Mouse (Mus musculus): ENCODE data around the gene Smim15. TPM values are rescaled to one million over a fixed set of nuclear protein-coding genes. Genes with fewer than 3 reads are reported as not detected.
A peak's percentile ranks its signal among the peaks of the same experiment; 100 is the strongest.

Gene Smim15
- polyA plus RNA-seq, 1 experiment from 2014 or later = 32.2 TPM

GRCm38 (mm10) chr13:108025802-108026201, 18.4 kb upstream of the Smim15 start:
- H3K9me3 ChIP-seq (ENCODE audit: control insufficient read depth, low read length) = no peaks in the 10 kb centered on the region
- H3K27ac ChIP-seq (replicated peaks in 1 of 2; ENCODE audit: control insufficient read depth in 1 of 2, insufficient read depth in 1 of 2, low read depth in 2 of 2, low read length in 2 of 2) = no peak overlapping the region
- 41% methylated on average over 3 of the region's 3 CpGs for WGBS

GRCm38 (mm10) chr13:108032789-108033188, 11.5 kb upstream of the Smim15 start:
- no peaks in the 10 kb centered on the region for H3K36me3 ChIP-seq (ENCODE audit: control insufficient read depth, insufficient read depth, low read length)
- H3K27ac ChIP-seq (replicated peaks in 1 of 2; ENCODE audit: control insufficient read depth in 1 of 2, insufficient read depth in 1 of 2, low read depth in 2 of 2, low read length in 2 of 2) = no peak overlapping the region
- H3K9ac ChIP-seq (ENCODE audit: low read length) = no peak overlapping the region
- no peak overlapping the region for H3K4me2 ChIP-seq (ENCODE audit: low read length)
- no peaks in the 10 kb centered on the region for H3K27me3 ChIP-seq (ENCODE audit: control insufficient read depth, insufficient read depth, low read length)
- H3K4me3 ChIP-seq (ENCODE audit: control insufficient read depth in 1 of 2, insufficient read depth in 1 of 2, low read depth in 1 of 2, low read length in 2 of 2) = no peak overlapping the region
- no peak for ATAC-seq (ENCODE audit: insufficient number of reproducible peaks, insufficient read depth, low FRiP score, low read depth)
- no peaks in the 10 kb centered on the region for H3K4me1 ChIP-seq (ENCODE audit: control insufficient read depth in 2 of 2, insufficient read depth in 2 of 2, low read length in 2 of 2)
- WGBS = 73% methylated on average over 4 of the region's 4 CpGs
- H3K9me3 ChIP-seq (ENCODE audit: control insufficient read depth, low read length) = no peaks in the 10 kb centered on the region

More at GRCm38 (mm10) chr13:108025802-108026201, 18.4 kb upstream of the Smim15 start:
- ATAC-seq (ENCODE audit: insufficient number of reproducible peaks, insufficient read depth, low FRiP score, low read depth) = no peak
- no peaks in the 10 kb centered on the region for H3K36me3 ChIP-seq (ENCODE audit: control insufficient read depth, insufficient read depth, low read length)
- no peaks in the 10 kb centered on the region for H3K4me1 ChIP-seq (ENCODE audit: control insufficient read depth in 2 of 2, insufficient read depth in 2 of 2, low read length in 2 of 2)
- H3K9ac ChIP-seq (ENCODE audit: low read length) = no peak overlapping the region
- H3K27me3 ChIP-seq (ENCODE audit: control insufficient read depth, insufficient read depth, low read length) = no peaks in the 10 kb centered on the region
- H3K4me3 ChIP-seq (ENCODE audit: control insufficient read depth in 1 of 2, insufficient read depth in 1 of 2, low read depth in 1 of 2, low read length in 2 of 2) = no peak overlapping the region
- no peak overlapping the region for H3K4me2 ChIP-seq (ENCODE audit: low read length)

- no peak overlapping the region for H3K4me3 ChIP-seq (ENCODE audit: control insufficient read depth in 1 of 2, insufficient read depth in 1 of 2, low read depth in 1 of 2, low read length in 2 of 2)
- WGBS = 33% methylated on average over 6 of the region's 6 CpGs
- no peak overlapping the region for H3K27ac ChIP-seq (replicated peaks in 1 of 2; ENCODE audit: control insufficient read depth in 1 of 2, insufficient read depth in 1 of 2, low read depth in 2 of 2, low read length in 2 of 2)
Measured at GRCm38 (mm10) chr13:108039375-108039774, 4.9 kb upstream of the Smim15 start.

GRCm38 (mm10) chr13:108039902-108040301, 4.3 kb upstream of the Smim15 start:
- Histone ChIP-seq H3K4me2 (ENCODE audit: low read length) (no peak overlapping the region), H3K36me3 (ENCODE audit: control insufficient read depth, insufficient read depth, low read length) (no peaks in the 10 kb centered on the region), H3K9ac (ENCODE audit: low read length) (no peak overlapping the region), H3K4me1 (ENCODE audit: control insufficient read depth in 2 of 2, insufficient read depth in 2 of 2, low read length in 2 of 2) (peaks cover 2 to 10% of the 10 kb centered on the region in 2 experiments; a peak in 3 of 4 replicates), H3K9me3 (ENCODE audit: control insufficient read depth, low read length) (no peaks in the 10 kb centered on the region), H3K27ac (replicated peaks in 1 of 2; ENCODE audit: control insufficient read depth in 1 of 2, insufficient read depth in 1 of 2, low read depth in 2 of 2, low read length in 2 of 2) (no peak overlapping the region), H3K27me3 (ENCODE audit: control insufficient read depth, insufficient read depth, low read length) (no peaks in the 10 kb centered on the region), H3K4me3 (ENCODE audit: control insufficient read depth in 1 of 2, insufficient read depth in 1 of 2, low read depth in 1 of 2, low read length in 2 of 2) (no peak overlapping the region)
- WGBS = 41% methylated on average over 9 of the region's 9 CpGs
- ATAC-seq (ENCODE audit: insufficient number of reproducible peaks, insufficient read depth, low FRiP score, low read depth) = no peak

More at GRCm38 (mm10) chr13:108039375-108039774, 4.9 kb upstream of the Smim15 start:
- Histone ChIP-seq H3K9me3 (ENCODE audit: control insufficient read depth, low read length) (no peaks in the 10 kb centered on the region), H3K4me2 (ENCODE audit: low read length) (no peak overlapping the region), H3K4me1 (ENCODE audit: control insufficient read depth in 2 of 2, insufficient read depth in 2 of 2, low read length in 2 of 2) (peaks cover 2 to 9% of the 10 kb centered on the region in 2 experiments; a peak in 3 of 4 replicates), H3K27me3 (ENCODE audit: control insufficient read depth, insufficient read depth, low read length) (no peaks in the 10 kb centered on the region), H3K9ac (ENCODE audit: low read length) (no peak overlapping the region), H3K36me3 (ENCODE audit: control insufficient read depth, insufficient read depth, low read length) (no peaks in the 10 kb centered on the region)
- no peak for ATAC-seq (ENCODE audit: insufficient number of reproducible peaks, insufficient read depth, low FRiP score, low read depth)

GRCm38 (mm10) chr13:108040451-108040850, 3.8 kb upstream of the Smim15 start:
- no peak overlapping the region for H3K9ac ChIP-seq (ENCODE audit: low read length)
- H3K4me1 ChIP-seq (ENCODE audit: control insufficient read depth in 2 of 2, insufficient read depth in 2 of 2, low read length in 2 of 2) = peaks cover 2 to 14% of the 10 kb centered on the region in 2 experiments; a peak in 3 of 4 replicates
- no peaks in the 10 kb centered on the region for H3K27me3 ChIP-seq (ENCODE audit: control insufficient read depth, insufficient read depth, low read length)
- ATAC-seq (ENCODE audit: insufficient number of reproducible peaks, insufficient read depth, low FRiP score, low read depth) = no peak
- no peak overlapping the region for H3K4me3 ChIP-seq (ENCODE audit: control insufficient read depth in 1 of 2, insufficient read depth in 1 of 2, low read depth in 1 of 2, low read length in 2 of 2)
- no peak overlapping the region for H3K4me2 ChIP-seq (ENCODE audit: low read length)
- WGBS = 71% methylated on average over 3 of the region's 3 CpGs
- H3K9me3 ChIP-seq (ENCODE audit: control insufficient read depth, low read length) = no peaks in the 10 kb centered on the region
- no peak overlapping the region for H3K27ac ChIP-seq (replicated peaks in 1 of 2; ENCODE audit: control insufficient read depth in 1 of 2, insufficient read depth in 1 of 2, low read depth in 2 of 2, low read length in 2 of 2)
- H3K36me3 ChIP-seq (ENCODE audit: control insufficient read depth, insufficient read depth, low read length) = no peaks in the 10 kb centered on the region

- Histone ChIP-seq H3K27me3 (ENCODE audit: control insufficient read depth, insufficient read depth, low read length) (no peaks in the 10 kb centered on the region), H3K4me3 (ENCODE audit: control insufficient read depth in 1 of 2, insufficient read depth in 1 of 2, low read depth in 1 of 2, low read length in 2 of 2) (no peak overlapping the region), H3K4me1 (ENCODE audit: control insufficient read depth in 2 of 2, insufficient read depth in 2 of 2, low read length in 2 of 2) (peaks cover 5 to 17% of the 10 kb centered on the region in 2 experiments; a peak in 3 of 4 replicates), H3K36me3 (ENCODE audit: control insufficient read depth, insufficient read depth, low read length) (peaks cover 1% of the 10 kb centered on the region; the same call in 1 of the 2 replicates), H3K27ac (replicated peaks in 1 of 2; ENCODE audit: control insufficient read depth in 1 of 2, insufficient read depth in 1 of 2, low read depth in 2 of 2, low read length in 2 of 2) (no peak overlapping the region), H3K9ac (ENCODE audit: low read length) (no peak overlapping the region), H3K4me2 (ENCODE audit: low read length) (peak overlapping the region; percentile 27; the same call in 1 of the 2 replicates), H3K9me3 (ENCODE audit: control insufficient read depth, low read length) (no peaks in the 10 kb centered on the region)
- WGBS = under 1% methylated on average over 7 of the region's 7 CpGs
- ATAC-seq (ENCODE audit: insufficient number of reproducible peaks, insufficient read depth, low FRiP score, low read depth) = no peak
Measured at GRCm38 (mm10) chr13:108041358-108041757, 2.9 kb upstream of the Smim15 start.

GRCm38 (mm10) chr13:108043431-108044221, 620 bp upstream of the Smim15 start:
- Histone ChIP-seq H3K27me3 (ENCODE audit: control insufficient read depth, insufficient read depth, low read length) (no peaks in the 10 kb centered on the region), H3K36me3 (ENCODE audit: control insufficient read depth, insufficient read depth, low read length) (peaks cover 23% of the 10 kb centered on the region), H3K4me1 (ENCODE audit: control insufficient read depth in 2 of 2, insufficient read depth in 2 of 2, low read length in 2 of 2) (peaks cover 5 to 17% of the 10 kb centered on the region in 2 experiments; a peak in 3 of 4 replicates), H3K4me3 (ENCODE audit: control insufficient read depth in 1 of 2, insufficient read depth in 1 of 2, low read depth in 1 of 2, low read length in 2 of 2) (peak overlapping the region; percentile 70 to 82), H3K9me3 (ENCODE audit: control insufficient read depth, low read length) (no peaks in the 10 kb centered on the region), H3K4me2 (ENCODE audit: low read length) (peak overlapping the region; percentile 89), H3K9ac (ENCODE audit: low read length) (peak overlapping the region; percentile 88), H3K27ac (replicated peaks in 1 of 2; ENCODE audit: control insufficient read depth in 1 of 2, insufficient read depth in 1 of 2, low read depth in 2 of 2, low read length in 2 of 2) (peak overlapping the region; percentile 84 to 90)
- peak; percentile 16; the same call in 1 of the 2 replicates for ATAC-seq (ENCODE audit: insufficient number of reproducible peaks, insufficient read depth, low FRiP score, low read depth)
- WGBS = 4% methylated on average over 23 of the region's 23 CpGs

Data from heart, embryonic 14.5 days (tissue).